Mouse (Mus musculus): ENCODE data around the gene Crocc2.
A peak's percentile ranks its signal among the peaks of the same experiment; 100 is the strongest.

The Crocc2 gene

GRCm38 (mm10) chr1:93217530-93217929 lies 49.0 kb downstream of the Crocc2 start:
- DNase-seq, result no peak

- peak; percentile 44 for DNase-seq
Observed at GRCm38 (mm10) chr1:93220776-93221175, 52.3 kb downstream of the Crocc2 start.

- DNase-seq, result peak; percentile 66
Observed at GRCm38 (mm10) chr1:93223972-93224371, 55.4 kb downstream of the Crocc2 start.

GRCm38 (mm10) chr1:93225226-93225625 lies 56.7 kb downstream of the Crocc2 start:
- peak; percentile 23 for DNase-seq

GRCm38 (mm10) chr1:93225731-93226520 lies 57.4 kb downstream of the Crocc2 start:
- no peak for DNase-seq

- no peak for DNase-seq
Observed at GRCm38 (mm10) chr1:93227303-93227975, 58.9 kb downstream of the Crocc2 start.

- no peak for DNase-seq
Observed at GRCm38 (mm10) chr1:93227976-93228365, 59.4 kb downstream of the Crocc2 start.

GRCm38 (mm10) chr1:93229221-93229620 lies 60.7 kb downstream of the Crocc2 start:
- no peak for DNase-seq

- no peak for DNase-seq
Observed at GRCm38 (mm10) chr1:93229626-93230025, 61.1 kb downstream of the Crocc2 start.

GRCm38 (mm10) chr1:93235576-93236544 lies 67.3 kb downstream of the Crocc2 start, which contains the start of gene Sned1:
Gene Sned1 (plus strand): TSS chr1:93235841.
- peak; percentile 90 for DNase-seq

- peak; percentile 56 for DNase-seq
Observed at GRCm38 (mm10) chr1:93236545-93236924, 68.0 kb downstream of the Crocc2 start.

GRCm38 (mm10) chr1:93237676-93238075 lies 69.2 kb downstream of the Crocc2 start:
- DNase-seq, result no peak

GRCm38 (mm10) chr1:93238201-93238600 lies 69.7 kb downstream of the Crocc2 start:
- no peak for DNase-seq

GRCm38 (mm10) chr1:93245936-93246335 lies 77.4 kb downstream of the Crocc2 start:
- DNase-seq, result no peak

- DNase-seq, result no peak
Observed at GRCm38 (mm10) chr1:93252586-93252985, 84.1 kb downstream of the Crocc2 start.

GRCm38 (mm10) chr1:93255761-93256160 lies 87.2 kb downstream of the Crocc2 start:
- DNase-seq, result no peak

GRCm38 (mm10) chr1:93257560-93257959 lies 89.0 kb downstream of the Crocc2 start:
- DNase-seq, result no peak

- peak; percentile 37 for DNase-seq
Observed at GRCm38 (mm10) chr1:93267207-93267606, 98.7 kb downstream of the Crocc2 start.

GRCm38 (mm10) chr1:93268246-93268645 lies 99.7 kb downstream of the Crocc2 start:
- DNase-seq, result no peak

- DNase-seq, result no peak
Observed at GRCm38 (mm10) chr1:93270516-93271240, 102.2 kb downstream of the Crocc2 start.

- no peak for DNase-seq
Observed at GRCm38 (mm10) chr1:93271751-93272150, 103.2 kb downstream of the Crocc2 start.

GRCm38 (mm10) chr1:93272409-93272821 lies 103.9 kb downstream of the Crocc2 start:
- peak; percentile 66 for DNase-seq

Measured in embryo, embryonic 11 days (tissue).